11 mouse cellular contexts compared by ENCODE assay signal in the genomic region with DNA sequence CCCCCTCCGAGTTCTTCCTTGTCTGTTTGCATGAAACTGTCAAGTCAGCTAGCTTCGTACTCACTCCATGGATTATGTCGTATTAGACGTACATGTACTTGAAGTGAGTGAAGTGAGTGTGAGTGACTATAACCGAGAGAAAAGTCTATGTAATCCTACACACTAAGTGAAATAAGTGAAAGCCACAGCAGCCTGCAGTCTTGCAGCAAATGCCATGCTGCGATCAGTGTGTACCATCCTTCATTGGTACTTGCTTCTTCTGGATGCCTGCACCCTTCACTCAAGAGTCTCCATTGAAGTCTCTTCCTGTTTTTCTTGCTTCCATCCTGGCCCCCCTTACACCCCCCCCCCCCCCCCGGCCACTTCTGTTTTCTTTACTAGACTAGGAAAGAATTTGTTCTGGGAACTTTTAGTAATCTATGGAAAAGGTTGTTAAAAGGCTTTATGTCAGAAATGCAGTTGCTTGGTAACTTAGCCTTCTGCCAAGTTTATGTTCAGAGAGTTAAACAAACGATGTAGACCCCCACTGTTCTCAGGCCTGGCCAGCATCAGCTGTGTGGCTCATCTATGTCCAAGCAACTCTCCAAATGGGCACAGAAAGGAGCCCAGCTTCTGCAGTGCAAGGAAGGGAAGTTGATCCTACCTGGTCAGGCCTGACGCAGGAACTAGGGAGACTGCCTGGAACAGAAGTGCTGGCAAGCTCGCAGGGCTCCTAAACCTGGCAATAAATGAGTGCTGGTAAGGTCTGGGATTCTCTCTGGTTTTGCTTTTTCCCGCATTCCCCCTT.
A peak's percentile ranks its signal among the peaks of the same experiment; 100 is the strongest.
DNase-seq lines count a peak whose midpoint lies in the region; ATAC-seq and TF ChIP-seq lines count a peak whose summit lies in the region.
"Had no signal": no experiment of that assay in that cellular context is flagged by ENCODE, and none has a peak within 500 bp of the region (broad histone marks: within the 10 kb centered on the region; RNA-seq: fewer than 3 reads in every experiment).

No protein-coding gene starts in this region.

- H3K4me3 ChIP-seq in limb, embryonic 12.5 days (replicated peaks) = no peak overlapping the region
- H3K4me3 ChIP-seq in limb, embryonic 10.5 days = no peak overlapping the region
- no peak overlapping the region for H3K4me3 ChIP-seq in intestine, embryonic 14.5 days (ENCODE audit: low read depth, low read length)
- no peak overlapping the region for H3K4me3 ChIP-seq in olfactory bulb, adult 2 months (ENCODE audit: insufficient read depth, low read depth, low read length)
- H3K4me3 ChIP-seq: heart, adult 2 months; liver, embryonic 13.5 days; myocyte had no signal

- no peaks in the 10 kb centered on the region for H3K9me3 ChIP-seq in limb, embryonic 12.5 days
- H3K9me3 ChIP-seq in limb, embryonic 10.5 days (replicated peaks) = no peaks in the 10 kb centered on the region
- no peaks in the 10 kb centered on the region for H3K9me3 ChIP-seq in intestine, embryonic 14.5 days (ENCODE audit: control insufficient read depth, low read length)
- H3K9me3 ChIP-seq: liver, embryonic 13.5 days had no signal

- H3K4me2 ChIP-seq in limb, embryonic 12.5 days = no peak overlapping the region
- H3K4me2 ChIP-seq in intestine, embryonic 14.5 days (ENCODE audit: low read length) = peak overlapping the region; percentile 25; the same call in 1 of the 2 replicates
- H3K4me2 ChIP-seq: liver, embryonic 13.5 days had no signal

- peak overlapping the region; percentile 64; the same call in 1 of the 2 replicates for H3K27ac ChIP-seq in limb, embryonic 12.5 days
- no peak overlapping the region for H3K27ac ChIP-seq in limb, embryonic 10.5 days
- H3K27ac ChIP-seq in intestine, embryonic 14.5 days (ENCODE audit: low read depth) = peak overlapping the region; percentile 81
- H3K27ac ChIP-seq in olfactory bulb, adult 2 months (ENCODE audit: insufficient read depth, low read depth, low read length) = peak overlapping the region; percentile 75; the same call in 1 of the 2 replicates
- H3K27ac ChIP-seq: heart, adult 2 months; liver, embryonic 13.5 days had no signal

- H3K4me1 ChIP-seq in limb, embryonic 12.5 days (replicated peaks) = peaks cover 15% of the 10 kb centered on the region
- H3K4me1 ChIP-seq in limb, embryonic 10.5 days = no peaks in the 10 kb centered on the region
- peaks cover 19% of the 10 kb centered on the region for H3K4me1 ChIP-seq in intestine, embryonic 14.5 days (replicated peaks; ENCODE audit: control insufficient read depth, insufficient read depth, low read length)
- peaks cover 5% of the 10 kb centered on the region for H3K4me1 ChIP-seq in olfactory bulb, adult 2 months (ENCODE audit: control insufficient read depth, insufficient read depth, low read length)
- H3K4me1 ChIP-seq: liver, embryonic 13.5 days had no signal

- no peaks in the 10 kb centered on the region for H3K36me3 ChIP-seq in limb, embryonic 12.5 days
- no peaks in the 10 kb centered on the region for H3K36me3 ChIP-seq in limb, embryonic 10.5 days
- H3K36me3 ChIP-seq in intestine, embryonic 14.5 days (ENCODE audit: control insufficient read depth, insufficient read depth, low read length) = no peaks in the 10 kb centered on the region
- H3K36me3 ChIP-seq: liver, embryonic 13.5 days had no signal

- DNase-seq in cerebellum, adult 9-10 months = peak; percentile 41
- no peak for DNase-seq in cerebellum, postnatal 36 days
- no peak for DNase-seq in limb, embryonic 10.5 days (ENCODE audit: low spot score)
- peak; percentile 60 for DNase-seq in intestine, embryonic 14.5 days (ENCODE audit: low spot score)
- DNase-seq in ovary, postnatal 10 days (ENCODE audit: low spot score) = no peak
- DNase-seq in right cerebral cortex, postnatal 10 days (ENCODE audit: low spot score in 2 of 2) = no peak
- DNase-seq: heart, adult 2 months; liver, embryonic 13.5 days had no signal

- no peak for TF ChIP-seq CTCF in olfactory bulb, adult 2 months (IDR thresholded peaks at IDR 0.05; ENCODE audit: insufficient read depth, low read depth, low read length)

- H3K9ac ChIP-seq in limb, embryonic 12.5 days (replicated peaks) = no peak overlapping the region
- H3K9ac ChIP-seq in intestine, embryonic 14.5 days (ENCODE audit: low read length) = no peak overlapping the region
- H3K9ac ChIP-seq: liver, embryonic 13.5 days had no signal

- WGBS in limb, embryonic 12.5 days = 49% methylated on average over 11 of the region's 11 CpGs
- WGBS in limb, embryonic 10.5 days = 63% methylated on average over 11 of the region's 11 CpGs
- WGBS in intestine, embryonic 14.5 days = 18% methylated on average over 10 of the region's 11 CpGs
- WGBS in olfactory bulb, adult 2 months = 38% methylated on average over 11 of the region's 11 CpGs

- no peaks in the 10 kb centered on the region for H3K27me3 ChIP-seq in limb, embryonic 12.5 days
- no peaks in the 10 kb centered on the region for H3K27me3 ChIP-seq in limb, embryonic 10.5 days (ENCODE audit: low read depth, poor library complexity, severe bottlenecking)
- H3K27me3 ChIP-seq in intestine, embryonic 14.5 days (replicated peaks; ENCODE audit: control insufficient read depth, insufficient read depth, low read length) = no peaks in the 10 kb centered on the region
- H3K27me3 ChIP-seq: liver, embryonic 13.5 days had no signal

- no peak for TF ChIP-seq POLR2A in olfactory bulb, adult 2 months (IDR thresholded peaks at IDR 0.05; ENCODE audit: insufficient read depth, low read depth, low read length)

- ATAC-seq in limb, embryonic 12.5 days (ENCODE audit: insufficient number of reproducible peaks, insufficient read depth, low FRiP score, low TSS enrichment, low read depth) = no peak
- no peak; the same call in 1 of the 2 replicates for ATAC-seq in intestine, embryonic 14.5 days (replicated peaks; ENCODE audit: low FRiP score, low TSS enrichment, low read depth)

Comparison
In these comparisons a context has a peak if more than half of its experiments do, and no peak if none do; other contexts are left out.
1. DNase-seq: peak in cerebellum, adult 9-10 months (single experiment) and intestine, embryonic 14.5 days (single experiment); none in cerebellum, postnatal 36 days (0 of 2), limb, embryonic 10.5 days (single experiment), ovary, postnatal 10 days (single experiment) and right cerebral cortex, postnatal 10 days (0 of 2).